Mouse (Mus musculus) CH12.LX (cell line): ENCODE data around the gene Dcps. TPM values are rescaled to one million over a fixed set of nuclear protein-coding genes. Genes with fewer than 3 reads are reported as not detected.

Experiments
- DNase-seq: peaks from one replicate; pipeline ENCODE4 v3.0.0-alpha.2; 2013; ENCODE audit errors: extremely low read depth
- H3K27ac ChIP-seq: 2 replicates; pipeline ENCODE4 v1.5.1; 2012; ENCODE audit warnings: low read depth, mild to moderate bottlenecking, control low read depth, moderate library complexity; ENCODE audit not compliant: insufficient read depth
- H3K27me3 ChIP-seq: replicated peaks from 2 replicates; pipeline ENCODE3; 2012; ENCODE audit warnings: inconsistent platforms
- H3K36me3 ChIP-seq, 2 experiments: replicated peaks in 1 of 2; 2 replicates each; pipeline versions ENCODE3 to v1.6.1; 2012; ENCODE audit warnings: inconsistent platforms in 1 of 2, low read length in 1 of 2, mild to moderate bottlenecking in 1 of 2, mixed read lengths in 1 of 2, moderate library complexity in 1 of 2; ENCODE audit not compliant: control insufficient read depth in 1 of 2, insufficient read depth in 1 of 2
- H3K4me1 ChIP-seq, 2 experiments: 2 replicates each; pipeline ENCODE4 v1.6.1; 2012; ENCODE audit warnings: inconsistent platforms in 1 of 2, moderate library complexity in 1 of 2; ENCODE audit not compliant: insufficient read depth in 2 of 2, control insufficient read depth in 1 of 2
- H3K4me2 ChIP-seq: 2 replicates; pipeline ENCODE4 v1.6.1; 2012; ENCODE audit warnings: low read depth, mild to moderate bottlenecking, control low read depth; ENCODE audit not compliant: poor library complexity, insufficient read depth, severe bottlenecking
- H3K4me3 ChIP-seq, 3 experiments: fragments of 150-350 bp in 1 of 3; sonication (generic) in 1 of 3; replicated peaks in 1 of 3; 2 replicates each; pipeline versions ENCODE3 to v1.5.1; 2011 to 2012; ENCODE audit warnings: low read depth in 2 of 3, low read length in 2 of 3, mild to moderate bottlenecking in 2 of 3, moderate library complexity in 2 of 3, control low read depth in 1 of 3, improper control_type of control experiment in 1 of 3, inconsistent platforms in 1 of 3, mixed read lengths in 1 of 3; ENCODE audit not compliant: poor library complexity in 1 of 3
- H3K79me2 ChIP-seq: replicated peaks from 2 replicates; pipeline ENCODE4 v1.6.1; 2012; ENCODE audit warnings: mild to moderate bottlenecking, moderate library complexity; ENCODE audit not compliant: control insufficient read depth, poor library complexity, insufficient read depth, severe bottlenecking; ENCODE audit errors: extremely low read depth
- H3K9ac ChIP-seq: 2 replicates; pipeline ENCODE4 v1.6.1; 2012; ENCODE audit warnings: low read depth, mild to moderate bottlenecking, control low read depth, moderate library complexity; ENCODE audit not compliant: insufficient read depth
- H3K9me3 ChIP-seq: replicated peaks from 2 replicates; pipeline ENCODE3; 2012; ENCODE audit warnings: low read length, inconsistent platforms, mixed read lengths
- BHLHE40 ChIP-seq: IDR thresholded peaks from 2 replicates; pipeline ENCODE4 v1.6.1; 2011; ENCODE audit warnings: mild to moderate bottlenecking, low read depth, low read length, improper control_type of control experiment
- CHD1 ChIP-seq: IDR thresholded peaks from 2 replicates; pipeline ENCODE4 v1.6.1; 2012; ENCODE audit warnings: low read depth, low read length, improper control_type of control experiment, inconsistent platforms
- CHD2 ChIP-seq: IDR thresholded peaks from 2 replicates; pipeline ENCODE4 v1.6.1; 2011; ENCODE audit warnings: low read length, improper control_type of control experiment
- ELF1 ChIP-seq: IDR thresholded peaks from 2 replicates; pipeline ENCODE4 v1.6.1; 2014; ENCODE audit warnings: low read depth, mild to moderate bottlenecking, inconsistent platforms, low read length, improper control_type of control experiment
- ETS1 ChIP-seq: conservative IDR thresholded peaks from 2 replicates; pipeline ENCODE4 v1.6.1; 2012; ENCODE audit warnings: low read depth, mild to moderate bottlenecking, inconsistent platforms, low read length, improper control_type of control experiment, moderate library complexity
- IRF4 ChIP-seq: IDR thresholded peaks from 2 replicates; pipeline ENCODE4 v1.6.1; 2014; ENCODE audit warnings: low read depth, mild to moderate bottlenecking, inconsistent platforms, low read length, improper control_type of control experiment
- JUN ChIP-seq: IDR thresholded peaks from 2 replicates; pipeline ENCODE4 v1.6.1; 2011; ENCODE audit warnings: low read depth, mild to moderate bottlenecking, low read length, improper control_type of control experiment, moderate library complexity; ENCODE audit not compliant: insufficient read depth
- JUND ChIP-seq: conservative IDR thresholded peaks from 2 replicates; pipeline ENCODE4 v1.6.1; 2011; ENCODE audit warnings: low read depth, low read length, improper control_type of control experiment
- KAT2A ChIP-seq: IDR thresholded peaks from 2 replicates; pipeline ENCODE4 v1.6.1; 2012; ENCODE audit warnings: low read length, improper control_type of control experiment, inconsistent platforms; ENCODE audit not compliant: insufficient replicate concordance
- MAFK ChIP-seq: IDR thresholded peaks from 2 replicates; pipeline ENCODE4 v1.6.1; 2011; ENCODE audit warnings: low read length, improper control_type of control experiment; ENCODE audit not compliant: insufficient replicate concordance
- MAX ChIP-seq: IDR thresholded peaks from 2 replicates; pipeline ENCODE4 v1.6.1; 2011; ENCODE audit warnings: low read length, improper control_type of control experiment
- MXI1 ChIP-seq: IDR thresholded peaks from 2 replicates; pipeline ENCODE4 v1.6.1; 2011; ENCODE audit warnings: mild to moderate bottlenecking, low read depth, low read length, improper control_type of control experiment
- MYC ChIP-seq: IDR thresholded peaks from 2 replicates; pipeline ENCODE4 v1.6.1; 2011; ENCODE audit warnings: low read depth, mild to moderate bottlenecking, improper control_type of control experiment, low read length
- NRF1 ChIP-seq: IDR thresholded peaks from 2 replicates; pipeline ENCODE4 v1.6.1; 2014; ENCODE audit warnings: low read depth, mild to moderate bottlenecking, inconsistent platforms, low read length, improper control_type of control experiment, moderate library complexity
- PAX5 ChIP-seq: IDR thresholded peaks from 2 replicates; pipeline ENCODE4 v1.6.1; 2012; ENCODE audit warnings: low read length, inconsistent platforms, mixed read lengths
- POLR2A ChIP-seq: IDR thresholded peaks from 2 replicates; pipeline ENCODE4 v1.6.1; 2011; ENCODE audit warnings: low read depth, mild to moderate bottlenecking, improper control_type of control experiment, low read length
- POLR2AphosphoS2 ChIP-seq: IDR thresholded peaks from 2 replicates; pipeline ENCODE4 v1.6.1; 2011; ENCODE audit warnings: low read depth, low read length, improper control_type of control experiment
- RAD21 ChIP-seq: IDR thresholded peaks from 2 replicates; pipeline ENCODE4 v1.6.1; 2011; ENCODE audit warnings: low read depth, mild to moderate bottlenecking, low read length, improper control_type of control experiment, moderate library complexity
- RCOR1 ChIP-seq: conservative IDR thresholded peaks from 2 replicates; pipeline ENCODE4 v1.6.1; 2012; ENCODE audit warnings: low read depth, mild to moderate bottlenecking, inconsistent platforms, low read length, improper control_type of control experiment
- SIN3A ChIP-seq: IDR thresholded peaks from 2 replicates; pipeline ENCODE4 v1.6.1; 2012; ENCODE audit warnings: low read length, improper control_type of control experiment, inconsistent platforms
- TBP ChIP-seq: conservative IDR thresholded peaks from 2 replicates; pipeline ENCODE4 v1.6.1; 2011; ENCODE audit warnings: low read depth, low read length, improper control_type of control experiment
- TCF12 ChIP-seq: IDR thresholded peaks from 2 replicates; pipeline ENCODE4 v1.6.1; 2014; ENCODE audit warnings: low read depth, mild to moderate bottlenecking, inconsistent platforms, low read length, improper control_type of control experiment
- USF1 ChIP-seq: IDR thresholded peaks from 2 replicates; pipeline ENCODE4 v1.6.1; 2014; ENCODE audit warnings: low read depth, mild to moderate bottlenecking, inconsistent platforms, low read length, improper control_type of control experiment
- USF2 ChIP-seq: conservative IDR thresholded peaks from 2 replicates; pipeline ENCODE4 v1.6.1; 2011; ENCODE audit warnings: low read depth, low read length, improper control_type of control experiment
- ZC3H11A ChIP-seq: IDR thresholded peaks from 2 replicates; pipeline ENCODE4 v1.6.1; 2012; ENCODE audit warnings: low read depth, mild to moderate bottlenecking, inconsistent platforms, low read length, improper control_type of control experiment
- ZNF384 ChIP-seq: IDR thresholded peaks from 2 replicates; pipeline ENCODE4 v1.6.1; 2012; ENCODE audit warnings: low read depth, low read length, improper control_type of control experiment, inconsistent platforms
- dilution Hi-C: fragments of 300-500 bp; cut with MboI; formaldehyde crosslinking; loops from 2 replicates; pipeline ENCODE4 v1.14.3; 2020; ENCODE audit warnings: low sequenced_read_pairs; ENCODE audit not compliant: extremely low pct_unique_long_range_greater_than_20kb, extremely low pct_ligation_motif_present
- in situ Hi-C: fragments of 300-500 bp; cut with MboI; formaldehyde crosslinking; loops from 3 replicates; pipeline ENCODE4 v1.14.3; 2019; ENCODE audit warnings: low sequenced_read_pairs, low pct_ligation_motif_present, low pct_unique_long_range_greater_than_20kb, mixed read lengths
- polyA plus RNA-seq: library from polyadenylated mRNA; unstranded; fragments of >175 nt; gene quantifications from 2 replicates; pipeline ENCODE4 v1.2.1, GENCODE M21; 2012; ENCODE audit warnings: low read depth; ENCODE audit not compliant: insufficient read length
- total RNA-seq, 2 experiments: library from RNA; depleted of rRNA; stranded (reverse); fragments of 300-350 nt in 1 of 2; fragments of >200 nt in 1 of 2; gene quantifications; 2 replicates each; pipeline ENCODE4 v1.2.3; 2012 to 2014

Gene Dcps
- total and polyA plus RNA-seq, 3 experiments: 64.3 to 113 (median 94.3) TPM

GRCm38 (mm10) chr9:35108066-35108465 is 67.8 kb downstream of the Dcps start:
- Histone ChIP-seq H3K9me3 (no peaks in the 10 kb centered on the region), H3K4me3 (no peak overlapping the region), H3K36me3 (peaks cover 0 to 2% of the 10 kb centered on the region in 2 experiments), H3K4me2 (no peak overlapping the region), H3K79me2 (no peaks in the 10 kb centered on the region), H3K9ac (no peak overlapping the region), H3K27ac (no peak overlapping the region), H3K4me1 (peaks cover 2 to 28% of the 10 kb centered on the region in 2 experiments), H3K27me3 (no peaks in the 10 kb centered on the region)
- dilution Hi-C loops: no loop called here
- in situ Hi-C loops: no loop called here
- TF ChIP-seq JUN (no peak), MYC (no peak), SIN3A (no peak), ETS1 (no peak), RAD21 (no peak), MXI1 (no peak), USF2 (no peak), MAFK (no peak), ZC3H11A (no peak), RCOR1 (no peak), CHD2 (no peak), KAT2A (no peak), TBP (no peak), JUND (no peak), IRF4 (no peak), NRF1 (no peak), CHD1 (no peak), ZNF384 (no peak), POLR2A (no peak), USF1 (no peak)
- no peak for DNase-seq

DNA sequence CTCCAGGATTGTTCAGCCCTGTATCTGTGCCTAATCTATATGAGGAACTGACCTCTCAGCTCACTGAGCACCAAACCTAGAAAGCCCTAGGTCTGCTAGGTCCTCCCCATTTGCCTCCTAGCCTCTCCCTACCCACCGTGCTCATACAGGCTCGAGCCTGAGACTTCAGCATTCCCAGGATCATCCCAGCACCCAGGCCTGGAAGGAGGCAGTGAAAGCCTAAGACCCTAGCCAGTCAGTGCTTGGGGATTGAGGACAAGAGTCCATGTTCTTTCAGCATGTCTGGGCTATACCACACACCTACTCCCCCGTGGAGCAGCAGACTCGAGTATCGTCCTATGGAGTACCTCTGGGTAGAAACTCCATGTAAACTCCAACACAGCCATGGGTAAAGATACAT is 68.5 kb downstream of the Dcps start:
- Histone ChIP-seq H3K27me3 (no peaks in the 10 kb centered on the region), H3K4me3 (no peak overlapping the region), H3K4me1 (peaks cover 3 to 30% of the 10 kb centered on the region in 2 experiments), H3K4me2 (no peak overlapping the region), H3K27ac (no peak overlapping the region), H3K36me3 (peaks cover 0 to 3% of the 10 kb centered on the region in 2 experiments), H3K9ac (no peak overlapping the region), H3K79me2 (no peaks in the 10 kb centered on the region), H3K9me3 (no peaks in the 10 kb centered on the region)
- dilution Hi-C loops: no loop called here
- TF ChIP-seq KAT2A (no peak), JUN (no peak), ETS1 (no peak), BHLHE40 (no peak), POLR2AphosphoS2 (no peak), USF2 (no peak), CHD2 (no peak), POLR2A (no peak), JUND (no peak), CHD1 (no peak), MAX (no peak), ELF1 (no peak), TBP (no peak), SIN3A (no peak), ZNF384 (no peak), TCF12 (no peak), PAX5 (no peak)
- in situ Hi-C loops: no loop called here
- no peak for DNase-seq
